Mouse (Mus musculus) forebrain, embryonic 14.5 days (tissue): ENCODE measurements around the gene Krt9. TPM values are rescaled to one million over a fixed set of nuclear protein-coding genes. Genes with fewer than 3 reads are reported as not detected.

ENCODE experiments used
- ATAC-seq: fragments of 200-750 bp; cut with Nextera tagmentation; 2 replicates; pipeline ENCODE4 v1.8.0; 2017; ENCODE audit warnings: mild to moderate bottlenecking, moderate library complexity
- DNase-seq: peaks from one replicate; pipeline ENCODE4 v3.0.0-alpha.2; 2015; ENCODE audit warnings: low spot score
- H3K27ac ChIP-seq: fragments of 300-500 bp; sonication (generic); 2 replicates; pipeline ENCODE4 v1.5.1; 2014; ENCODE audit warnings: low read depth, mild to moderate bottlenecking, control low read depth, low read length, moderate library complexity
- H3K27me3 ChIP-seq: fragments of 300-500 bp; sonication (generic); replicated peaks from 2 replicates; pipeline ENCODE4 v1.6.1; 2014; ENCODE audit warnings: low read length, control low read depth, mixed read lengths; ENCODE audit not compliant: control insufficient read depth, insufficient read depth
- H3K36me3 ChIP-seq: fragments of 300-500 bp; sonication (generic); 2 replicates; pipeline ENCODE4 v1.6.1; 2014; ENCODE audit warnings: low read length, control low read depth; ENCODE audit not compliant: control insufficient read depth, insufficient read depth
- H3K4me1 ChIP-seq: fragments of 300-500 bp; sonication (generic); 2 replicates; pipeline ENCODE4 v1.6.1; 2014; ENCODE audit warnings: antibody characterized with exemption, low read length, control low read depth; ENCODE audit not compliant: control insufficient read depth, insufficient read depth
- H3K4me2 ChIP-seq: fragments of 300-500 bp; sonication (generic); 2 replicates; pipeline ENCODE4 v1.6.1; 2014; ENCODE audit warnings: mild to moderate bottlenecking, control low read depth, low read length
- H3K4me3 ChIP-seq: fragments of 300-500 bp; sonication (generic); 2 replicates; pipeline ENCODE4 v1.5.1; 2014; ENCODE audit warnings: low read depth, low read length, control low read depth
- H3K9ac ChIP-seq: fragments of 300-500 bp; sonication (generic); 2 replicates; pipeline ENCODE4 v1.6.1; 2014; ENCODE audit warnings: mild to moderate bottlenecking, low read length, control low read depth, moderate library complexity
- H3K9me3 ChIP-seq: fragments of 300-500 bp; sonication (generic); replicated peaks from 2 replicates; pipeline ENCODE4 v1.6.1; 2016; ENCODE audit warnings: low read length, control low read depth, mixed read lengths; ENCODE audit not compliant: control insufficient read depth
- WGBS: fragments of 180-500 bp; shearing (Covaris S2); extraction: QIAGEN DNeasy Blood & Tissue Kit; methylation state at CpG from one replicate; pipeline ENCODE4 v1.1.7; 2014; 5-methylcytosine and 5-hydroxymethylcytosine counted together
- polyA plus RNA-seq: library from polyadenylated mRNA; unstranded; fragments of >200 nt; fragmentation: Nextera tagmentation; extraction: Ambion mirVana; gene quantifications from 2 replicates; pipeline ENCODE4 v1.2.1, GENCODE M21; 2014

Krt9 gene
- polyA plus RNA-seq, 1 experiment from 2014 or later: not detected

GRCm38 (mm10) chr11:100164392-100164791, 28.7 kb downstream of the Krt9 start:
- DNase-seq (no peak), ATAC-seq (no peak)
- H3K4me3 ChIP-seq: no peak overlapping the region
- no peak overlapping the region for H3K4me2 ChIP-seq
- H3K27me3 ChIP-seq: no peaks in the 10 kb centered on the region
- H3K27ac ChIP-seq: no peak overlapping the region
- WGBS: 78% methylated on average over 7 of the region's 7 CpGs
- no peaks in the 10 kb centered on the region for H3K4me1 ChIP-seq
- no peaks in the 10 kb centered on the region for H3K9me3 ChIP-seq
- H3K36me3 ChIP-seq: no peaks in the 10 kb centered on the region
- H3K9ac ChIP-seq: no peak overlapping the region

GRCm38 (mm10) chr11:100157908-100158477, 35.1 kb downstream of the Krt9 start:
- H3K9me3 ChIP-seq: no peaks in the 10 kb centered on the region
- no peak overlapping the region for H3K27ac ChIP-seq
- no peak for ATAC-seq
- H3K9ac ChIP-seq: no peak overlapping the region
- no peaks in the 10 kb centered on the region for H3K27me3 ChIP-seq
- DNase-seq: no peak
- no peak overlapping the region for H3K4me3 ChIP-seq
- no peak overlapping the region for H3K4me2 ChIP-seq
- no peaks in the 10 kb centered on the region for H3K36me3 ChIP-seq
- 56% methylated on average over 6 of the region's 6 CpGs for WGBS
- H3K4me1 ChIP-seq: no peaks in the 10 kb centered on the region

- H3K4me1 ChIP-seq: no peaks in the 10 kb centered on the region
- H3K4me3 ChIP-seq: no peak overlapping the region
- no peak overlapping the region for H3K9ac ChIP-seq
- DNase-seq (no peak), ATAC-seq (no peak)
- no peaks in the 10 kb centered on the region for H3K9me3 ChIP-seq
- 81% methylated on average over 3 of the region's 3 CpGs for WGBS
- H3K27ac ChIP-seq: no peak overlapping the region
- H3K4me2 ChIP-seq: no peak overlapping the region
- no peaks in the 10 kb centered on the region for H3K27me3 ChIP-seq
- H3K36me3 ChIP-seq: no peaks in the 10 kb centered on the region
Observed at GRCm38 (mm10) chr11:100157331-100157730, 35.7 kb downstream of the Krt9 start.

DNA sequence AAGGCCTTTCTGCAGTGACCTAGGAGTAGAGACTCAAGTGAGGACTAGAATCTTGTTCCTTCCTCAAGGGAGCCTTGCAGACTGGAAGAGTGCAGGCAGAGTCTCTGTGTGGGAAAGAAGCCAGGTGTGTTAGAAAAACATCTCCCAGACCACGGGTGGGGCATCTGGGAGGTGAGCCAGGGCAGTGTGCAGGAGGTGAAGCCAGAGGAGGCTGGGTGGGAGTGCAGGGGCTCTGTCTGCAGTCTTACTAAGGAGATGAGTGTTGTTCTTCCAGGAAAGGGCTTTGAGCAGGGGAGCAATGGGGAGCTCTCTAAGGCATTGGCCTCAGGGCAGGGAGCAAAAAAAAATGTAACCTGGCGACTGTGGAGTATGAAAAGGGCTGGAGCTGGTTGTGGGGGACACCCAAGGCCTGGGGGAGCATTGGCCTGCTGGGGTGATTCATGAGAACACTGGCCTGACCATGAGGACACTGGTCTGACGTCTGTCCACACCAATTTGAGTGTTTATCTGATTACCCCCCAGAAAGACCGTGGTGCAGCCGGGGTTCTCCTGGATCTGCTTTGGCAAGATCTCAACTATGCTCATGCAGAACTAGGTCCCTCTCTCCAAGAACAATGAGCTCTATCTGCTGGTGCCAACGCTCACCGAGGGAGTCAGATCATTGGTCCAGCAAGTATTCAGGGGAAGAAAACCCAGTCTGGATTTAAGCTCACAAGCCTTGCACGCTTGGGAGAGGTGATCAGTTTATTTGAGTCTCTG, 37.4 kb downstream of the Krt9 start:
- Histone ChIP-seq H3K9me3 (no peaks in the 10 kb centered on the region), H3K36me3 (no peaks in the 10 kb centered on the region), H3K4me3 (no peak overlapping the region), H3K27me3 (no peaks in the 10 kb centered on the region), H3K9ac (no peak overlapping the region), H3K27ac (no peak overlapping the region), H3K4me1 (no peaks in the 10 kb centered on the region), H3K4me2 (no peak overlapping the region)
- WGBS: 75% methylated on average over 8 of the region's 8 CpGs
- DNase-seq (no peak), ATAC-seq (no peak)

DNA sequence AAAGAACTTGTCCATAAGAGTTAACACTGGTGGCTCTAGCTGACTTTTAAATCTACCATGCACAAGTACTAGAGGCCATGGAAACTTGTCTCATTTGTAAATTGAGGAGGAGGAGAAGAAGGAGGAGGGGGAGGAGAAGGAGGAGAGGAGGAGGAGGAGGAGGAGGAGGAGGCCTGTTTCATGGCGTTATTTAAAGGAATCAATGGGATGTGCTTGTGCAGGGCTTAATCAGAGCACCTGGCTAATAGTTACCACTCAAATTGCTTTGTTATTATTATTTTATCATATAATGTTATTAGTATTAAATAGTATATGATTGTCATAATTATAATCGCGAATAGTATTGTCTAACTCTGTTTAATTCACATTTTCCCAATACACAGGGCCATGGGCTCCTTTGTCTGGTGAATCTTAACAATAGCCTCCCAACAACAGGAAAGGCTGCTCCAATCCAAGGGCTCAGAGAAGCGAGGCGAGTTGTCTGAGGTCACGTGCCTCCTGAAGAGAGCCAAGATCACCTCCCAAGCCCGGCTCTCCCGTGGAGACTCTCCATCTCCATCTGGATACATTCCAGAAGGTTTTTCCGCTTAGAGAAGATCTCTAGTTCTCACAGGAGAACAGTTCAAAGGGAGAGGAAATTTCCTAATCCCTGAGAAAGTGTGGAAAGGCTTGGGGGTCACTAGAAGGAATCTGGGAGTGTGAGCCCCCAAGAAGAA, 44.3 kb downstream of the Krt9 start, which contains the start of gene Krt19:
Gene Krt19, minus strand, starts transcription at position 51 of the 716 bp plus-strand sequence.
- Histone ChIP-seq H3K9ac (no peak within 1 kb of the TSS), H3K36me3 (no peaks in the 10 kb centered on the region), H3K27ac (no peak within 1 kb of the TSS), H3K4me3 (no peak within 1 kb of the TSS), H3K9me3 (no peaks in the 10 kb centered on the region), H3K27me3 (peaks cover 23% of the 10 kb centered on the region), H3K4me2 (no peak within 1 kb of the TSS), H3K4me1 (no peaks in the 10 kb centered on the region; the same call in 1 of the 2 replicates)
- WGBS: 46% methylated on average over 9 of the region's 9 CpGs
- ATAC-seq (no peak), DNase-seq (no peak)

DNA sequence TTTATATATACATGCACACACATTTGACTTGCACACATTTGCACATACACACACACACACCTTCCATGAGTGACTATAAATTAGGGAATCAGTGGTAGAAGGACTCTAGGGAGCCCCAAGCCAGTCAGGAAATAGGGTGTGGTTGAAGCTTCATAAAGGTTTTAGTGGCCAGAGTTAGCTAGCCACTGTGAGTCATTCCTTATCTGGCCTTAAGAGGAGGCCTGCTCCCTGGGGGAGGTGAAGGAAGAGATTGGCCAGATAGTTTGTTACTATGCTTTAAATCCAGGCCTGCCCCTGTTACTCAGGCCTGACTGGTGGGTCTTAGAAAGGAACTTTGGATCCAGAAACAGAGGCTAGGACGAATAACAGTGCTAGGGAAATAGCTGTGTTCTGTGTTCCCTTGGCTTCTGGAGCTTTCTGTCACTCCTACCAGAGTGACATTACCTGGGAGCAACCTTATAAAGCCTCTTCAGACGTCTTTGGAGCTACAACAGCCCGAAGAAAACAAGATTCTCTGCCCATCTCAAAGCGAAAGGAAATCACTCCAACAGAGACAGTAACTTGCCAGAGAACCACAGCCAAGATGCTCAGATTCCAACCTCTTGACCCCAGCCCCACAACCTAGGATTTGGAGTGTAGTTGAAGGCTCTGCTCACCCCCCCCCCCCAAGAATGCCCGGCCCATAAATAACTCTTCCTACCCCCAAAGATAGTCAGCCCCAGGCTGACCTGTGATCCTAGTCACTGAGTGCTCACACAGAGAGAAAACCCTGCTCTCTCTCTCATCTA, 45.3 kb downstream of the Krt9 start:
- Histone ChIP-seq H3K36me3 (no peaks in the 10 kb centered on the region), H3K27ac (no peak overlapping the region), H3K9me3 (no peaks in the 10 kb centered on the region), H3K4me2 (no peak overlapping the region), H3K27me3 (peaks cover 23% of the 10 kb centered on the region), H3K4me1 (no peaks in the 10 kb centered on the region; the same call in 1 of the 2 replicates), H3K9ac (no peak overlapping the region), H3K4me3 (no peak overlapping the region)
- WGBS: 86% methylated on average over 5 of the region's 5 CpGs
- ATAC-seq (no peak), DNase-seq (no peak)

DNA sequence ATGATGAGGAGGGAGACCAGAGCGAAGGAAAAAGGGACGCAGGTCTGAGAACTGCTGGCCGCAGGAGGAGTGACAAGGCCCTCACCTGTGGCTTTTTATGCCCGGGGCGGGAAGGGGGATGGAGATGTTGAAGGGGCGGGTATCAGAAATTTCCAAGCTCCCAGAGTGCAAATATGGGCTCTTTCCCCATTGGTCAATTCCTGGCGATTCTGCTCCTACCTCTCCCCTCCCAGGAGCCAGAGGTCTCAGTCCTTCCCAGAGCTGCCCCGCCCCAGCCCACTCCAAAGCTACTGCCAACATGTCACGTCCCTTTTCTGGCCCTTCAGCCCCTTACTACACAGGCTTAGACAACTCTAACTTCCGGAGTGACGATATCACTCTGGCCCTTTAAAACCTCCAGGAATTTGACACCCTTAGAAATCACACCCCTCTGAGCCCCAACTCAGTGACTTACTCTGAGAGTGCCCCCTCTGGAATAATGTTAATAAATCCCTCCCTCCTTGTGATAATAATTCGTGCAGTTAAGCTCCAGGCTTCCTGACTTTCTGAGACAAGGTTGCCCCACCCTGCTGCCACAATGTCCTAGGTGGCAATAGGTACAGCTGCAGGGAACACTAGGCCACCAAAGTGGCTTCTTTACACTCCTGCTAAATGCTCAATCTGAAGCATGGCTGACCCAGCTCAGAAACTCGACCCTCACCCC, 47.0 kb downstream of the Krt9 start:
- Histone ChIP-seq H3K4me1 (no peaks in the 10 kb centered on the region; the same call in 1 of the 2 replicates), H3K27me3 (peaks cover 23% of the 10 kb centered on the region), H3K4me2 (peak overlapping the region; percentile 39), H3K27ac (no peak overlapping the region), H3K9ac (no peak overlapping the region), H3K4me3 (peak overlapping the region; percentile 5; the same call in 1 of the 2 replicates), H3K9me3 (no peaks in the 10 kb centered on the region), H3K36me3 (no peaks in the 10 kb centered on the region)
- 3% methylated on average over 13 of the region's 13 CpGs for WGBS
- ATAC-seq: no peak
- no peak for DNase-seq

DNA sequence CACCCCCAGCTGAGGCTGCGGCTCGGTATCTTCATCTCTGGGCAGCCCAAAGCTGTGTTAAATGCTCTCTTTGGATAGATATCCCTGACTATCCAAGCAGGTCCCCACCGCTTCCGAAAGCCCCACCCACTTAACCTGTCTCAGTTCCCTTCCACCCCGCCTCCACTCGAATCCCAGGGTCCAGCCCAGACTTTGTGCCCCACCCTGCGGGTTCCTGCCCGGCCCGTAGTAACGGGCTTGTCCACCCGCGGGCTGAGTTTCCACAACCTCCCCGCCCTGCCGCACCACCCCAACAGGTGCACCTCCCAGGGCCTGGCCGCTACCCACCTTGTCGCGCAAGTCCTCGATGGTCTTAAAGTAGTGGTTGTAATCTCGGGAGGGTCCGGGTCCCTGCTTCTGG, 47.9 kb downstream of the Krt9 start:
- Histone ChIP-seq H3K9me3 (no peaks in the 10 kb centered on the region), H3K4me3 (peak overlapping the region; percentile 5; the same call in 1 of the 2 replicates), H3K4me2 (peak overlapping the region; percentile 39), H3K4me1 (no peaks in the 10 kb centered on the region; the same call in 1 of the 2 replicates), H3K27me3 (peaks cover 23% of the 10 kb centered on the region), H3K9ac (no peak overlapping the region), H3K27ac (no peak overlapping the region), H3K36me3 (no peaks in the 10 kb centered on the region)
- ATAC-seq (no peak), DNase-seq (no peak)
- 2% methylated on average over 20 of the region's 20 CpGs for WGBS
